Mouse (Mus musculus): ENCODE measurements at regions not wholly inside any gene's neighbourhood (a gene's known extent, or its start where the extent isn't known, plus 50 kb on each side); places are given as distances from the start of the nearest gene placed in this dataset.

DNA sequence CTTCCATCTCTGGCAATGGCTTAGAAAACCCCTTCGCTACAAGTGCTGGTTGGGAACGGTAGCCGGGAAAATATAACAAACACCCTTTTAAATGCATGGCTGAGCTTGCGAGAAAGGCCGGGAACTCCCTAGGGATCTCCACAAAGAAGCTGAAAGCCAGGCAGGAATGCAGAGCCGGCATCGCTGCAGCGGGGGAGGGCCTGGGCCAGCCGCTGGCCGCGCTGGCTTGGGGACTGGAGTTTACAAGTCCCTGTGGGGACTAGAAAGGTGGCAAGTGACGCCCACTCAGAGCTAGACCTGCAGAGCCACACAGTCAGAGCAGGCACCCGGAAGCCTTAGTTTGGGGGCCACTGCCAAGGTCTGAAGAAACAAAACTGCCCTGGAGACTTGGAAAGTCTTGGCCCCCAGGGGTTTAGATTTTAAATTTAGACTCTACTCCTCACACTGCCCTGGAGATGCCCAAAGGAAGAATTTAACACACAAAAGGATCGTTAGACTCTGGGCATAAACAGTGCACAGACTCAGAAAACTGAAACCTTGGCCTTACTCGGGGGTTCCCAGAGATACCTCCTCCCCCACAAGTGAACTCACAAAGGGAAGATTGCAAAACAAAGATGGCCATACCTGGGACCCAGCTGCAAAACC, 59.4 kb downstream of the 1700001O22Rik start:
- peak; percentile 82 to 91 for DNase-seq

DNA sequence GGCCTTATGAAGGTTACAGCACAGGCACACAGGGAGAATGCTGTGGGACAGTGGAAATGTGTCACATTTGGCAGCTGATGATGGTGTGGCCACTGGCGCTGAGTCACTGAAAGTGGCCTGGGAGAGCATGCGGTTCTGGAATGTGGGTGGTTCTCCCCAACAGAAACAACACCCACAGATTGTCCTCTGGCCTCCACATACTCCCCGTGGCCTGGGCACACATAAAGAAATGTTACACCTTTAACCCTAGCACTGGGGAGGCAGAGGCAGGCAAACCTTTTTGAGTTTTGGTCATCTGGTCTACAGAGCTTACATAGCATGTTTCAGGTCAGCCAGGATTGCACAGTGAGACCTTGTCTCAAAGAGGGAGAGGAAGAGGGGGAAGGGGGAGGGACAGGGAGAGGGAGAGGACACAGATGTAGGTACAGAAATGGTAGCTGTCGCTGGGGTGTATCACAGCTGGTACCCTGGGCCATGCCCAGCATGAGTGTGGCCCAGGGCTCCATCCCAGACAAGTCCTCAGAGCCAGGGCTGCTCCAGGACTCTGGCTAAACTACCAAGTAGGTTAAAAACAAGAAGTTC, 60.1 kb downstream of the 1700001O22Rik start:
- DNase-seq: peak in 1 of 2 experiments; percentile 52

DNA sequence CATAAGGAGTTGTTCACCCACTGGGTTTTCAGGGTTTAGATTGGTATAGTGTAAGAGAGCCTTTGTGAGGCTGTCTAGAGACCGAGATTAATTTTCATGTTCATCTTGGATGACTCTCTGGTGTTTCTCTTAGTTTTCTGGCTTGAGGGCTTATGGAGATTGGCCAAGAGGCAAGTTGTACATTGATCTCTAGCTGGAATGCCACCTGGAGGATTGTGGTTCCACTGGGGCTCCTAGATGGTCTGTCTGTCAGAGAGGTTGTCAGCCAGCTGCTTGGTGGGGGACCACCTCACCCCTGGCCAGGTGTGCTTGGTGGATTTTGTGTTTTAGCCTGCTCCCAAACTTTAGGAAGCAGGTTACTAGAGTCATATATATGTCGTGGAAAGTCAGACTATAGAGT, 62.0 kb downstream of the 1700001O22Rik start:
- no peak for DNase-seq

DNA sequence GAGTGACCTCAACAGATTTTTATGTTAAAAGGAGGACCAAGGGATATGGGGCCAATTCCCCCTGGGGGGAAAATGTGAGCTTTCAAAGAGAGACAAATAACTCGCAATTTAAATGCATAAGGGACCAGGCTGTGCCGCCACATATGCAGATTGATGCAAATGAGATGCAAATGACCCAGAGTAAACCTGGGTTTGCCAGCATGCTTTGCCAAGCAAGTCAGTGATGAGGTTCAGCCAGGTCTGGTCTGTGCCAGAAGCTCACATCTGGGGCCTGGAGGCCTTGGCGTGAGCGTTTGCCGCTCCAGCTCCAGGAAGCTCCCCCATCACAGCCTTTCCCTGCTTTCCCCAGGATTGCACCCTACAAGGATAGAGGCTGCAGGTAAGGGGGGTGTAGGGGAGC, 65.7 kb downstream of the 1700001O22Rik start:
- DNase-seq: no peak

DNA sequence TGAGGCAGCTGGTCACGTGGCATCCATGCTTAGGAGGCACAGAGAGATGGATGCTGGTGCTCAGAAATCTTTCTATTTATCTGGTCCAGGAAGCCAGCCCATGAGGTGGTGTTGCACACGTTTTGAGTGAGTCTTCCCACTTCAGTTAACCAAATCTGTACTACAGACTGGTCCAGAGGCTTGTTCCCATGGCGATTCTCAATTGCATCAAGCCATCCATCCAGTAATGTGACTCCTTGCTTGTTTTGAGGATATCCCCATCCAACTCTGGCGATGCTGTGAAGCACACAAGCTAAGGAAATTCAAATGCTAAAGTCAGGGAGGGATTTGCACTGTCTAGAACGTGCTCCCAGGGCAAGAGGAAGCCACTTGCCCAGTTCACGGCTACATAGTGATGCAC, 66.8 kb downstream of the 1700001O22Rik start:
- DNase-seq: no peak

DNA sequence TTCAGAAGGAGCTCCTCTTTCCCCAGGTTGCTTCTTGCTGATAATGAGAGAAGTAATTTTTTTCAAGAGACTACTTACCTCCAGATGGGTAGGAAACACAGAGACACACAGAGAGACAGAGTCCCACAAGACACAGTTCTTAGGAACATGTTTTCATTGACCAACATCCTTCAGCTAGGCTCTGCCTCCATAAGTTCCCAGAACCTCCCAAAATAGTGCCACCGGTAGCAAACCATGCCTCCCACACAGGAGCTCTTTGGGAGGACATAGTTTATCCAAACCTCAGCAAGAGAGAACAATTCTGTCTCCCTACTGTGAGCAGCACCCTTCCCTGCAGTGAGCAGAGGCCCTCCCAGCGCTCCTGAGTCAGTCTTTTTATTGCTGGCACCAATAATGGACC, 67.2 kb downstream of the 1700001O22Rik start:
- DNase-seq: no peak

DNA sequence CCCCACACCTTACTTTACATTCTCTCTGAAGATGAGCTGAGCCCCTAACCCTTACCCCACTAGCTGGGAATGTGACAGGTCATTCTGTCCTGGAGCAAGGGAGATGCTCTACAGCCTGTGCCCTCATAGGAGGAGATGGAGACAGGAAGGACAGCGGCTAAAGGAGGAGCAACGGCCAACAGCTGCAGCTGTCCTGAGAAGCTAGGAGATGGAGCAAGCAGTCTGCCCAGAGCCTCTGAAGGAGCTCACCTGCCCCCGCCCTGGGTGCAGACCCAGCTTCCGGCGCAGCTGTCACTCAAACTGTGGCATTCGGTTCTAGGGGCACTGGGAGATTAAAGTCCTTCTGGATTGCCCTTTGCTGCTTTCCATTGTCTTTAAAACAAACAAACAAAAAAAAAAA, 69.6 kb downstream of the 1700001O22Rik start:
- DNase-seq: no peak

DNA sequence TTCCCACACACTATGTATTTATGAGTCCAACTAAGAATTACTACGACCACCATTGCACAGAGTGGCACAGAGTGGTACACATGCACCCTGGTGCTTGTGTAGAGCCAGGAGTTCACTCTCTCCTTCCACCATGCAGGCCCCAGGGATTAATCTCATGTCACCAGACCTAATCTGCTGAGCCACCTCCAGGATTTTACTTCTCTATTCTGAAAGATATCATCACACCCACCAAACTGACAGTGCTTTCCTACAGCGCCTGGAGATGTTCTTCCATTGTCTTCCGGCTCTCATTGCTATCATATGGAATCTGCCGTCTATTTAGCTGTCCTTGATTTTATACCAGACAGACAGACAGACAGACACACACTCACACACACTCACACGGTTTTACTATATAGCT, 71.6 kb downstream of the 1700001O22Rik start:
- DNase-seq: no peak

DNA sequence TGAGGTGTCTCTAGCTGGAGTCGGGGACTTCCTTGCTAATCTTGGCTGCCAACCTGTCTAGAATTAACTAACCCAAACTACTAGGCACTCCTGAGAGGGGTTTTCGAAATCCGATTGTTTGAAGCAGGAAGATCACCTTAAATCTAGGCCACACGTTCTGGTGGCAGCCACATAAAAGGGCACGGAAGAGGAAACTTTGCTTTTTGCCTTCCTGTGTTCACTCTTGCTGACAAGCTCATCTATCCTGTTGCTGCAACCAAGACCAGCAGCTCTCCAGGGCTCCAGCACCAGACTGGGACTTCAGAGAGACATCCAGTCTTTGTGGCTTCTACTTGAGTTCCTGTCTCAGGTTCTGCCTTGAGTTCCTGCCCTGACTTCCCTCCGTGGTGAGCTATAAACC, 75.5 kb downstream of the 1700001O22Rik start:
- no peak for DNase-seq

DNA sequence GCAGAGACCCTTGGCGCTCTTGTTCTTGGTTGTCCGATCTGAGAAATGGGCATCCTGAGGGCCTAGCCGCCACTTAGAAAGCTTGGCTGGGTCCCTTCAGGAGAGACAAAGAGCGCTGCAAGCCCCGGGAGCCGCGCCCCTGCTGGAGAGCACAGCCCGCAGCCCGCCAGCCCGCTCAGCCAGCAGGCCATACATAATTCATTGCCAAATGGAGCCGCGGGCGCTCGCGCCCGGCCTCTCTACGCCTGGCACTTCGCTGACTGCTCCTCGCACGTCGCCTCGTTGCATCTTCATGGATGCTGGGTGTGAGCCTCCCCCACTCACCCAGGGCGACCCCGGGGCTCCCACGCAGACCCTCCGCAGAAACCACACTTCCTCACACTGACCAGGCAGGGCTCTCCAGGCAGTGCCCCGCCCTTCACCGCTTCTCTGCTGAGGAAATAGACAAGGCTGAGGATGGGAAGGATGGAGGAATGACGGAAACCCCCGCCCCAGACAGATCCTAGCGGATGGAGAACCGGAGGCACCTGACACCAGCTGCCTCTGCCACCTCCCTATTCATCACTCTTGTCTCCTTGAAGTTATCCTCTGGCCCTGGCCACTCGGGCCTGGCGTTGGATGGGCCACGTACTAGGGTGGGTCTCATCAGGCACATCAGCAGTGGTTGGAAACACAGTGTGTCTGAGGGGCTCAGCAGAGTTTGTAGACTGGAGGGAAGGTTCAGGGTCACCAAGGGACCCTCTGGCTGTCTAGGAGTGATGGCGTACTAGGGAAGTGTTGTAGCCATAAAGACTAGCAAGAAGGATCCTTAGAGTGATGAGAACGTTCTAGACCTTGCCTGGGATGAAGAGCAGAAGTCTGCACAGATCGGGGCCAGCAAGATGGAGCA, 77.6 kb downstream of the 1700001O22Rik start:
- peak; percentile 73 to 86 for DNase-seq

DNA sequence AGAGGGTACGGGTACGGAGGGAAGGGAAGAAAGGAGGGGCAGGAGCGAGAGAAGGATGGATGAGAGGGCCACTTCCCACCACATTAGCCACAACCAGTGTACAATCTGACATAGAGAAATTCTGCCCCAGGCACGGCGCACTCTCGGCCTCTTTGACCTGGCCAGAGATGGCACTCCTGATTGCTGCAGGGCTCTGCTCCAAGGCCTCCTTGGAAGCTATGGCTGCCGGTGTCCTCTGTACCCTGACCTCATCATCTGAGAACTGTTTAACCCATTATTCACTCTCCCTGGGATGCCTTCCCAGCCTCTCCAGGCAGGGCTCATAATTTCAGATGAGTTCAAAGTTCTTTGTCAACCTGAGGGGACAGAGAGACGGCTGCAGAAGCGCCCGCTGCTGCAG, 78.3 kb downstream of the 1700001O22Rik start:
- peak; percentile 42 to 68 for DNase-seq

DNA sequence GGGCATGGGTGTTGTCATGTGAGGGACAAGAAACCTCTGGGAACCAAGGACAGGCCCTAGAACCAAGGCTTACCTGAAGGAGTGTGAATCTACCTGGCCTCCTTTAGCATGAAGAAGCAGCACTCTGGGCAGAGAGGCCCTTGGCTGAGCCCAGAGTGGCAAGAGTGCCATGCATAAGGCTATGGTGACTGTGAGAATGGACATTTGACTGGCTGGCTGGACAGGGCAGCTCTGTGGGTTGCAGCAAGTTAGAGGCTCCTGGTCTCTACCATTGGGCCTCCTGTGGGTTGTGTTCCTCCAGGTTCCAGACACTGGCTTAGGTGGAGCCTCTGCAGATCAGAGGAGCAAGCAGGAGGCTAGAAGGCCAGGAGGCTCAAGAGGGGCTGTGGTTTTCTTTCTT, 78.9 kb downstream of the 1700001O22Rik start:
- no peak for DNase-seq

DNA sequence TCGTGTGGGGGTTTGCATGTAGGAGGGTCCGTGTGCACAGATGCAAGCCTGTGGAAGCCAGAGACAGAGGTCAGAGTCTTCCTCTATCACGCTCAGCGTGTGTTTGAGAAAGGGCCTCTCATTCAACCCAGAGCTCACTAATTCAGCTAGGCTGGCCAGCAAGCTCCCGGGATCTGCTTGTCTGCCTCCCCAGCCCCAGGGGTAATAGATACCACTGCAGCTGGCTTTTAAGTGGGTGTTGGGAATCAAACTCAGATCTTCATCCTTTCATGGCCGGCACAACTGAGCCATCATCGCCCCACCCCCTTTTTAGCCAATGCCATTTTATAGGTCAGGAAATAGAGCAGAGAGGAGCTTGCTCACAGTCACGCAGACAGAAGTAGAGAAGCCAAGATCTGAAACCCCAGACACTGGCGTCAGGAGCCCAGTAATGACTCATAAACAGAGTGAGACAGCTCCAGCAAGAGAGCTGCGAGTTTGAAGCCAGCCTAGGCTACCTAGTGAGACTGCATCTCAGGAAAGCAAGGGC, 80.3 kb downstream of the 1700001O22Rik start:
- peak; percentile 25 to 53 for DNase-seq

DNA sequence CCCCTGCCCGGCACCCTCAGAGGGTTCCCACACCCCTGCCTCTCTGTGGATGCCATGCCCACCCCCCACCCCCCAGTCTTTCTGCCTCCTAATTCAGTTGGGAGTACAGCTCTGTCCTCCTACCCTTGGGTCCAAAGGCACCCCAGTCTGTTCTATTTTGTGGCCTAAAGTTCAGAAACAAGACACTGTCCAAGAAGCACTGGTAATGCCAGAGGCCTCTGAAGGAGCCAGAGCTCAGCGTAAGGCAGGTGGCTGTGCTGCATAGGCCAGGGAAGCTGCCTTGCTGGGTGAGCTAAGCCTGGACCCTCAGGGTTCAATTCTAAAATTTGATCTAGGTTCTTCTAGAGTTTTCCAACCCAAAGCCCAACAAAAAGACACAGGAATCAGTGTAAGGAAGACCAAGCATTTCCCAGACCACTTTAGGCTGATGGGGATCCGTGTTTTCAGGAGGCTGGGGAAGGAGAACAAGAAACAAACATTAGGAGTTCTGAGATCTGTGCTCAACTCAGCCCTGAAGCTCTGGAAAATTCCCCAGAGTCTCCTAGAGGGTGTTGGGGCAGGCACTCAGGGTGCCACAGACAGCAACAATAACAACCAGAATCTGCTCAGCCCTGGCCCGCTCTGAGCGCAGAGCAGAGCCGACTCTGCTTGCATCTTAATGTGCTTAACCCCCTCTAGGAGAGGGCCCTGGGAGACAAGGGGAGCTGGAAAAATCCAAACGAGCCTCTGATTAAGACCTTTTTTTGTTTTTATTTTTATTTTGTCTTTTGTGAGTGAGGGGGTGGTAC, 81.0 kb downstream of the 1700001O22Rik start:
- DNase-seq: peak; percentile 34 to 55

DNA sequence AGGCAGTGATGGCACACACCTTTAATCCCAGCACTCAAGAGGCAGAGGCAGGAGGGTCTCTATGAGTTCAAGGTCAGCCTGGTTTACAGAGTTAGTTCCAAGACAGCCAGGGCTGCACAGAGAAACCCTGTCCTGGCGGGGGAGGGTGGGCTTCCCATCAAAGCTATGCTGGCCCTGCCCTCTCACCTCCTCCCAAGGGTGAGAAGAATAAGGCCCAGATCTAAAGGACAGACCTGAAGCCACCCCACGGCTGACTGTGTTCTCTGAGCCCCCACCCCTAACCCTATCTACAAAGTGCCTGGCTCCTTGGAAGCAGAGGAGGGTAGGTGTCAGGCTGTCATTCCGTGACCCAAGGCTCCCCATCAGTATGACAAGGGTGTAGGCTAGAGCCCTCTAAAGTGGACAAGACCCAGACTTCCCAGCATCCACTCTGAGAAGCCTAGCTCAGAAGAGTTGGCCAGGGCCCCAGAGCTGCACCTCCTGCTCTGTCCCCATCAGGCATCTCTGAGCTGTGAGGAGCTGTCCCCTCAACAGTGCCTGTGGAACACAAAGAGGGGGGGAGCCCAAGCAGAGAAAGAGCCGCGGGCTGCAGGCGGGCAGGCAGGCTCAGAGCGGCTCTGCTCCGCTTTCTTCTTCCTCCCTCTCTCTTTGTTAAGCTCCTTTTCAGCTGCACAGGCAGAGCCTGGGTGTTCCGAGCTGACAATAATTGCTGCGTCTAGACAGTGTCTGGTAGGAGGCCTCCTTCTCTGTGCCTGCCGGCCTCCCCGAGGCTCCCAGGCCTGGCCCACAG, 81.8 kb downstream of the 1700001O22Rik start:
- DNase-seq: peak; percentile 63 to 74

DNA sequence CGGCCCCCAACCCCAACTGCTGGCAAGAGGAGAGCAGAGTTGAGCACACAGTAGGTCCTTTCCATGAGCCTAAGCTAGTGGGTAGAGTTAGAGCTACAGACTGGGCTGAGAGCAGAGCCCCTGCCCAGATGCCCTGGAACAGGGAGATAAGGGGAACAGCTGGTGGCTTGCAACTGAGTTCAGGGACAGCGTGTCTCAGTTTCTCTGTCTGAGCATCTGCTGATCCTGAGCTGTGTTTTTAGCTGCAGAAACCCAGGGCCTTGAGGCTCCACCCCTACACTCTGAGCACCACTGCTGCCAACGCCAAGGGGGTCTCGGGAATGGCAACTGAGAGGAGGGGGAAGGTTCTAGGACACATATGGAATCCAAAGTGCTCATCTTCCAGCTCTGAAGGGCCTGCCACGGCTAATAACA, 82.4 kb downstream of the 1700001O22Rik start:
- no peak for DNase-seq

DNA sequence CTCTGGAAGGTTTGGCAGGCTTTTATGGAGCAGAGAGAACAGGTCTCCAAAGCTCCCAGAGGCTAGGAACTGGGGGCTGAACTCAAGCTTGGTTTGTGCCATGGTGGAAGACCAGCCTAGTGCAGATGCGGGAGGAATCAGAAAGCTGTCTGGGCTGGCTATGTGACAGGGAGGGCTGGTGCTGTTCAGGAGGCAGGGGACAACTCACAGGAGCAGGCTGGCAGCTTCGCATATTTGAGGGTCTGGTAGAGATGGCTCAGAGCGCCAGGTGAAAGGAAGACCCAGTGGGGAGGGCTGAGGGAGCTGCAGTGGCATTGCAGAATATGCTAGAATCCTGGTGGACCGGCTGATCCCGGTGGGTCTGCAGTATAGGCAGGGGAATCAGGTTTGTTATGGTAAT, 83.2 kb downstream of the 1700001O22Rik start:
- DNase-seq: peak; percentile 20 to 34

DNA sequence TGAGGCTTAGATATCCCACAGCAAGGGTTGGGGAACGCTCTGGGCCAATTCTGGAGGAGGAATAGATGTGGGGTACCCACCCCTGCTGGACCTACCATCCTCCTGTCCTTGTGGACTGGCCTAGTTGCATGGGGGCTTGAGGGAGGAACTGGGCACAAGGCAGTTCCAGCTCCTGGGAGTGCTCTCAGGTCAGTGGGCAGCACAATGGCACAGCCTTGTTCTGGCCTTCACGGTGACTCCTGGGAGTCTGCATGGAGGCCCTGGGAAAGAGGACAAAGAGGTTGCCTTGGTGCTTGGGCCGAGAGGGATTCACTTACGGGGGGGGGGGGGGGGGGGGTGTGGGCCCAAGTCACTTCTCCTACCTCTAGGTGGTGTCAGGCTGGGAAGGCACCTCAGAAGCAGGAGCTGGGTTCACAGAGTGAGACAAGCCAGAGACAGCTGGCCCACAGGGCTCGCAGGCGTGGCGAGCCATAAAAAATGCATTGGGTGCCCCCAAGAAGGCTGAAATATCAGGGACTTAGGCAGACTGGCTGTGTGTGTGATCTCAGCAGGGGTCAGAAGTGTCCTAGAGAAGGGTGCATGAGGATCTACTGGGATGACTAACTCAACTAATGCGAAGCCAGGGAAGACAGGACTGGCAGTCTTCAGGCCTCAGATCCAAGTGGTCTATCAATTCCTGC, 83.7 kb downstream of the 1700001O22Rik start:
- DNase-seq: peak; percentile 44 to 63

DNA sequence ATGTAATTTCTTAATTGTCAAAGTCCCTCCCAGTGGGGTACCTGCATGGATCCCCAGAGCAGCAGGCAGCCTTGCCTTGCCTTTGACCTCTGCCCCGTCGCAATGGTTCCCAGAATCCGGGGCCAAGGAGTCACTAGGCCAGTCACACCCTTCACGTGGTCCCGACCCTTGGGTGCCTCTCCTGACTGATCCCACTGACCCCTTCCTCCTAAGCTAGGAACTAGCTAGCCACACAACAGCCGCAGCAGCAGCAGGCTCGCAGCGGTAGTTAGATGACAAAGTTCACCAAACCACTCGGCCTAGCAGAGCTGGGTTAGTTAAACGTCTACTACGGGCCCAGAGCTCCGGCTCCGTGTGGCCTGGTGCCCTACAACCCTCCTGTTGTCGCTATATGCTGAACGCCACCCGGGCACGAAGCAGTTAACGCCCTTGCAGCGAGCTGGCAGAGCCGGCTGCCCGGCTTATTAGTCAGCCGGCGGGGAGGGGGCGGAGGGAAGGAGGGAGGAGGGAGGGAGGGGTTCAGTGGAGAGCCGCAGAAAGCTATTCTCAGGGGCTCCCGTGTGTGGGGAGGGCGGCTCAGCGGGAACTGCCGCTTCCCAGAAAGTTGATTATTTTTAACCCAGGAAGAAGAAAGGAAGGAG, 84.6 kb downstream of the 1700001O22Rik start:
- peak; percentile 94 to 96 for DNase-seq

DNA sequence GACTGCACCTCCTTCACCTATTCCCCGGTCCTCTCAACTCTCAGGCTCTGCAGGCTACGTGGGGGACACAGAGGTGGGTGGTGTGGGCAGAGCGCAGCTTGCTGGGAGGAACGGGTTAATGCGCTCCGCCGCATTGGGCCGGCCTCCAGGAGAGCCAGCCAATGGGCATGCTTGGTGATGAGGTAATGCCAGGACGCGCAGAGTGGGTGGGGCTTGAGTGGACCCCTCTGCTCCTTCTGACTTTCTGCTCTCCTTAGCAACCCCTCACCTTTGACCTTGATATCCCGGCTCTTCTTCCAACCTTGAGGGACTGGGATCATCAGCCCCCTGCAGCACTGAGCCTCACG, 85.2 kb downstream of the 1700001O22Rik start:
- peak; percentile 93 to 96 for DNase-seq

Data from kidney, postnatal 4 days (tissue).